Mouse (Mus musculus) C2C12 (cell line): ENCODE results near the gene Tecpr2. TPM values are rescaled to one million over a fixed set of nuclear protein-coding genes. Genes with fewer than 3 reads are reported as not detected.

Experiments used
- H3K27me3 ChIP-seq: one replicate; pipeline ENCODE4 v1.6.1; 2011; ENCODE audit not compliant: control insufficient read depth, insufficient read depth, insufficient read length
- H3K36me3 ChIP-seq: one replicate; pipeline ENCODE4 v1.6.1; 2011; ENCODE audit not compliant: control insufficient read depth, insufficient read depth
- H3K4me3 ChIP-seq: one replicate; pipeline ENCODE4 v1.5.1; 2011; ENCODE audit warnings: mild to moderate bottlenecking, control low read depth; ENCODE audit not compliant: poor library complexity, insufficient read depth, severe bottlenecking
- H3K79me2 ChIP-seq: one replicate; pipeline ENCODE4 v1.6.1; 2011; ENCODE audit not compliant: control insufficient read depth, insufficient read depth
- H3K79me3 ChIP-seq: one replicate; pipeline ENCODE4 v1.6.1; 2011; ENCODE audit warnings: low read depth, control low read depth
- H3ac ChIP-seq: one replicate; pipeline ENCODE3; 2011; ENCODE audit warnings: low read depth; ENCODE audit not compliant: control insufficient read depth, insufficient read length
- CEBPB ChIP-seq: IDR thresholded peaks from one replicate; pipeline ENCODE4 v1.6.1; 2011; ENCODE audit warnings: low read depth, mild to moderate bottlenecking, control low read depth, moderate library complexity
- CTCF ChIP-seq: IDR thresholded peaks from one replicate; pipeline ENCODE4 v1.5.1; 2011; ENCODE audit not compliant: control insufficient read depth, insufficient read depth, insufficient read length
- FOSL1 ChIP-seq: IDR thresholded peaks from one replicate; pipeline ENCODE4 v1.8.0; 2011; ENCODE audit warnings: mild to moderate bottlenecking, low read length; ENCODE audit not compliant: poor library complexity, insufficient read depth, severe bottlenecking
- MAX ChIP-seq: IDR thresholded peaks from one replicate; pipeline ENCODE4 v1.6.1; 2011; ENCODE audit warnings: mild to moderate bottlenecking, control low read depth
- MYOD1 ChIP-seq: IDR thresholded peaks from one replicate; pipeline ENCODE4 v1.6.1; 2011; ENCODE audit warnings: low read depth; ENCODE audit not compliant: control insufficient read depth, insufficient read length
- MYOG ChIP-seq: IDR thresholded peaks from one replicate; pipeline ENCODE4 v1.6.1; 2011; ENCODE audit not compliant: control insufficient read depth, insufficient read length; ENCODE audit errors: extremely low read depth
- USF1 ChIP-seq: IDR thresholded peaks from one replicate; pipeline ENCODE4 v1.6.1; 2011; ENCODE audit warnings: low read depth, mild to moderate bottlenecking, control low read depth, moderate library complexity
- polyA plus RNA-seq: library from polyadenylated mRNA; unstranded; fragments of >200 nt; fragmentation: generic; extraction: Trizol; gene quantifications from one replicate; pipeline ENCODE4 v1.2.1, GENCODE M21; 2012; ENCODE audit warnings: missing spikeins

Tecpr2 gene
- polyA plus RNA-seq, 1 experiment, result 3.4 TPM

DNA sequence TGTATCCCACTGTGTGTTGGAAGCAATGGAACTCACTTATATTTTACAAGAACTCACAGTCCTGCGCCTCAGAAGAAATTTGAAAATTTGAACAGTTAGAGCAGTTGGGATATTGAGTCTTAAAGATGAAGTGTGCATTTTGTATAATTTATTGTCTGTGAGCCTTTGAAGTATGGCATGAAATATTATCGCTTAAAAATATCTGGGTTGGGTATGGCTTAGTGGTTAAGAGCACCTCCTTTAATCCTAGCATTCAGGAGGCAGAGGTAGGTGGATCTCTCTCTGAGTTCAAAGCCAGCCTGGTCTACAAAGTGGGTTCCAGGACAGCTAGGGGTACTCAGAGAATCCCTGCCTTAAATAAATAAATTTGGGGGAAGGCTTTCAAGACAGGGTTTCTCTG is 130.0 kb downstream of the Tecpr2 start:
- Histone ChIP-seq H3K27me3 (peaks cover under 1% of the 10 kb centered on the region), H3K79me2 (no peaks in the 10 kb centered on the region), H3ac (no peak overlapping the region), H3K79me3 (no peaks in the 10 kb centered on the region), H3K4me3 (no peak overlapping the region), H3K36me3 (no peaks in the 10 kb centered on the region)
- TF ChIP-seq FOSL1, result no peak
- no peak for TF ChIP-seq MYOD1
- TF ChIP-seq MAX, result no peak
- TF ChIP-seq CTCF, result no peak
- TF ChIP-seq CEBPB, result no peak
- TF ChIP-seq MYOG, result no peak
- TF ChIP-seq USF1, result no peak

GRCm38 (mm10) chr12:111021138-111021537 is 132.1 kb downstream of the Tecpr2 start:
- H3ac ChIP-seq, result no peak overlapping the region
- H3K79me3 ChIP-seq, result no peaks in the 10 kb centered on the region
- peak; percentile 63 for TF ChIP-seq MYOD1
- no peak for TF ChIP-seq MAX
- no peak for TF ChIP-seq USF1
- no peaks in the 10 kb centered on the region for H3K79me2 ChIP-seq
- peaks cover 7% of the 10 kb centered on the region for H3K27me3 ChIP-seq
- H3K36me3 ChIP-seq, result no peaks in the 10 kb centered on the region
- no peak overlapping the region for H3K4me3 ChIP-seq

GRCm38 (mm10) chr12:111021577-111021976 is 132.5 kb downstream of the Tecpr2 start:
- Histone ChIP-seq H3K36me3 (no peaks in the 10 kb centered on the region), H3K4me3 (no peak overlapping the region), H3ac (no peak overlapping the region), H3K79me3 (no peaks in the 10 kb centered on the region), H3K27me3 (peaks cover 8% of the 10 kb centered on the region), H3K79me2 (no peaks in the 10 kb centered on the region)
- TF ChIP-seq CEBPB (no peak), MAX (no peak), CTCF (no peak), FOSL1 (no peak), USF1 (no peak), MYOD1 (no peak)

Other genes starting within 250 kb of the Tecpr2 start
- 0.04 TPM for gene 1700001K19Rik, start 206.6 kb upstream of the Tecpr2 start, polyA plus RNA-seq
- 253 TPM for gene Hsp90aa1, start 186.5 kb upstream of the Tecpr2 start, polyA plus RNA-seq
- gene Wdr20, start 151.3 kb upstream of the Tecpr2 start, polyA plus RNA-seq, result 12.6 TPM
- gene Mok, start 48.3 kb upstream of the Tecpr2 start, polyA plus RNA-seq, result 2.0 TPM
- gene Zfp839, start 39.0 kb upstream of the Tecpr2 start, polyA plus RNA-seq, result 1.2 TPM
- 71.9 TPM for gene Cinp, start 119 bp upstream of the Tecpr2 start, polyA plus RNA-seq
- 11.7 TPM for gene Ankrd9, start 89.8 kb downstream of the Tecpr2 start, polyA plus RNA-seq
- 7.7 TPM for gene Rcor1, start 150.1 kb downstream of the Tecpr2 start, polyA plus RNA-seq